Mouse (Mus musculus): Measurements from ENCODE around the gene Aspa.

- TF ChIP-seq POLR2A (IDR thresholded peaks at IDR 0.05; ENCODE audit: insufficient read depth, low read length) (no peak), CTCF (IDR thresholded peaks at IDR 0.05; ENCODE audit: low read depth, low read length) (no peak)
These were observed 41.5 kb upstream of the Aspa start, which contains the start of gene Olfr376 for GRCm38 (mm10) chr11:73370946-73371345.

All from ES-Bruce4 (cell line).